Mouse (Mus musculus) gastrocnemius, postnatal 36 days (tissue): ENCODE measurements around the gene Grin3b. TPM values are rescaled to one million over a fixed set of nuclear protein-coding genes. Genes with fewer than 3 reads are reported as not detected.
"Not testable (repeated sequence)": the region's sequence is repeated elsewhere in the genome, so short reads cannot be mapped to it uniquely, and the experiment has no call there.

Experiments used
- DNase-seq, 2 experiments: peaks; one replicate each; pipeline ENCODE4 v3.0.0; 2022
- intact Hi-C: fragments of 180-260 bp; cut with DNase I; formaldehyde crosslinking; loops from one replicate; pipeline ENCODE4 v1.15.1; 2025
- total RNA-seq, 2 experiments: library from RNA; stranded (reverse); gene quantifications; 2 replicates each; pipeline ENCODE4 v1.2.3; 2021

Grin3b gene
- total RNA-seq, 2 experiments from 2014 or later = 0.07 to 0.15 TPM

DNA sequence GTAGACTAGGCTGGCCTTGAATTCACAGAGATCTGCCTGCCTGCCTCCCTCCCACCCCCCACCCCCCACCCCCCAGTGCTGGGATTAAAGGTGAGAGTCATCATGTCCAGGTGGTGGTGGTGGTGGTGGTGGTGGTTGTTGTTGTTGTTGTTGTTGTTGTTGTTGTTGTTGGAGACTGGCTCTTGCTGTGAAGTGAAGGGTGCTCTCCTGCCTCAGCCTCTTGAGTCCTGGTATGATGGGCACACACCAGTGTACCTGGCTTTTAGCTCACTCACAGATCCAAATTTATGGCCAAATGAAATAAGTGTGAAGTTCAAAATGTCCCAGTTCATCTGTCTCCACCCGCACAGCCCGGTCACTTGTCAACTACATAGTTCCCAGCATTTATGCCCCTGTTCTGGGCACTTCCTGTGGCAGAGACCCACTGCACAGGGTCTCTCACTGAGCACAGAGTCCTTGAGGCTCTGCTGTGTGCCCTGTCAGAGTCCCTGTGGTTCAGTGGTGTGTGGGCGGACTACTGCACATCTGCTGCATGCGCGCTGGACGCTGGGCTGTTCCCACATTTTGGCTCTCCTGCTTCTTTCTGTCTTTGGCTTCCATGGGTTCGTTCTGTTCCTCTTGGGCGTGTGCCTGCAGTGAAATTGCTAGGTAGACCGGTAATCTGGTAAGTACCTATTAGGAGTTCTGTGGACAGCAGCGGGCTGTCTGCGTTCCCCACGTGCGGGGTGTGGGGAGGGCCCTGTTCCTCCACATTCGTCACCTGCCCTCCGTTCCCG lies 35.5 kb upstream of the Grin3b start:
- intact Hi-C loops = no loop called here
- DNase-seq = no peak

DNA sequence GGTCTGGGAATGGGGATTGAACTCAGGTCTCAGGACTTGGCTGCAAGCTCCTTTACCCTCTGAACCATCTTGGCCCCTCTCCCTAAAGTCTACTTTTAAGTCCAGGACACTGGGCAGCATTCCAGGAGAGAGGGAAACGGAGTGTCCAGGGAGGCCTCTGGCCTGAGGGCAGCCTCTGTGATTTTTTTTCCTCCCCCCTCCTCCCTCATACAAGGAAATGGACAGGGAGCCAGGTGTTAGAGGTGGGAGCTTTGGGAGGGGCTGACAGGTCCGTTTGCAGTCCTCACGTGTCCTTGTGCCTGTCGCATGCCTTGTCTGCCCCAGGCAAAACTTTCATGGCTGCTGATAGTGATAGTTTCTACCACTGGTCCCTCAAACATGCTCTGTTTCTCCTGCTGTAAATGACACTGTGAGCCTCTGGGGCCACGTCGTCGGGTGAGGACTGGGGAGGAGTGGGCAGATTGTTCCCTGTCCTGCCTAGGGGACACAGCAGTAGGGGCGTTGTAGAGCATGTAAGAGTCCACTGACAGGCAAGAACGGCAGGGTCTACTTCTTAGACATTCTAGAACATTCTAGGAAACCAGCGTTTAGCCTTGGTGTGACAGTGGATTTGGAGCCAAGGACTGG lies 34.1 kb upstream of the Grin3b start:
- intact Hi-C loops = no loop called here
- DNase-seq = no peak

DNA sequence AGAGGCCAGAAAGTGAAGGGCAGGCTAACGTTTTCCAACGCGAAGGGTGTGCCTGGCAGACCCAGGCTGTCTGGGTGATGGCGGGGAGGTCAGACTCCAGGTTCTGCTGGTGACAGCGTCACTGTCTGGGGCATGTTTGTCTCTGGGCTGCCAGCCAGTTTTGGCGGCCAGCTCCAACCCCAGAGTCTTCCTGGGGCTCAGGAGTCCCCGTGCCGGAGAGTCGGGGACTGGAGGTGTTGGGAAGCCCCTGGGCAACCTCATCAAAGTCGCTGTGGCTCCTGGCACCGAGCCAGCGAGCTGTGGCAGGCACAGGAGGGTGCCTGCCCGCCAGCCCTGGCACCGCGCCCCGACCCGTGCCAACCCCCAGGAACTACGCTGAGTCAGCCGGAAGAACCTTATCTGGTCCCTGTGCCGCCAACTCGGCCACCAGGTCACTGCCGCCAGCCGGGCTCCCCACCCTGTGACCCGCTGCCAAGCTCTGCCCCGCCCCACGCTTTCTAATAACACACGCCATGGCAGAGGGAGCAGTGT lies 33.5 kb upstream of the Grin3b start:
- intact Hi-C loops = no loop called here
- DNase-seq = peak; percentile 54 to 56

DNA sequence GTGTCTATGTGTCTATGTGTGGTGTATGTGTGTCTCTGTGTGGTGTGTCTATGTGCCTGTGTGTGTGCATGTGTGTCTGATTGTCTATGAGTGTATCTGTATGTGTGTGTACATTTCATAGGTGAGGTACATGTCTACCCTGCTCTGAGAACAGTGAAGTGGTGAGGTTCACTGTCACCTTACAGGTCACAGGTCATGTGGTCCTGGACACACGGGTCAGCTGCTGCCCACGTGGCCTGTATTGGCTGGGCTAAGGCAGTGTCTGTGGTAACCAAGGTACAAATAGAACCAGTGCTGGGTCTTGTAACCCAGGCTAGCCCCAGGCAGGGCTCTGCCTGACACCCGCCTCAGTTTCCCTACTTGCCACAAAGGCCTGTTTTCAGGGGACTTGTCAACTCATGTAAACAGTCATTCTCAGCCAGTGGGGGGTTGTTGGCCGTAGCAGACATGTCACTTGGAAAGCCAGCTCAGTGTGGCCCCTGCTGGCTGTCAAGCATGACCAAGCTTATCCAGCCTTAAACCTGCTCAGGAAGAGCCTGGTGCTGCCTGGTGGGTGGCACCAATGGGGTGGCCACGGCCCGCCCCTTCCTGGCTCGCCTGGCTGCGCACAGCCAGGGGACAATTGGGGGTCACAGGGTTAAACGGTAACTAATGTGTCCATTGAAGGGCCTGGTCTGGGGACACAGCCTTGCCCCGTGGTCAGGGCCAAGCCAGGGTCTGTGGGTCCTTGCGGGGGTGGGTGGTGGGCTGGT lies 32.6 kb upstream of the Grin3b start:
- intact Hi-C loops = no loop called here
- no peak for DNase-seq

DNA sequence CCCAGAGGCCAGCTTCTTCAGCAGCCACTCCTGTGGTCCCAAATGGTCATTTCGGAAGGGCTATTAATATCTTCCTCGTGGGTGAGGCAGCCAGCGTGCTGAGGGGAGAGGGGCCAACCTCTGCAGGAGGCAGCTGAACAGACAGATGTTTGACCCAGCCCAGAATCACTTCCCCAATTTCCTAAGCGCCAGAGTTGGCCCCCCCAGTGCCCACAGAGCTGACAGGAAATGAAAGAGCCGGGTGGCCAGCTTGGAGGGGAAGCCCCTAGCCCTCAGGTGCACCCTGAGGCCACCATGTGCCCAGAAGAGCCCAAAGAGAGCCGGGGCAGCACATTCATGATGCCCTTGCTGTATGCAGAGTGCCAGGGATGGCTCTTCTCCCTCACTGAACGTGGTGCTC lies 29.8 kb upstream of the Grin3b start:
- no peak for DNase-seq
- intact Hi-C loops = no loop called here

DNA sequence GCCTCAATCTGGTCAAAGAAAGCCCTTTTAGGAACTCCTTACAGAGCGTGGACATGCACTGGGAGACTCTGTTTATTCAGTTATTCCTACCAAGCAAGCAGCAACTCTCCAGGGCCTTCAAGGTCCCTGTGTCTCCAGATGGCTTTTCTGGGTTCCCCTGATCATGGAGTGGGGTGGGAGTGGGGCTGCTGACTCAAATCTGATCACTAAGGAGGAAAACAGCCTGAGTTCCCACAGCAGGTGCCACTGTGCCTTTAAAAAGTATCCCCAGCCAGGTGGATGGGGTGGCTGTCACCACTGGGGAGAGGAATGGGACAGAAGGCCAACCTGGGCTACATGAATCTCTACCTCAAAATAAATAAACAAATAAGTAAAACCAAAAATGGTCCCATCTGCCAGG lies 27.5 kb upstream of the Grin3b start:
- intact Hi-C loops = no loop called here
- DNase-seq = no peak

DNA sequence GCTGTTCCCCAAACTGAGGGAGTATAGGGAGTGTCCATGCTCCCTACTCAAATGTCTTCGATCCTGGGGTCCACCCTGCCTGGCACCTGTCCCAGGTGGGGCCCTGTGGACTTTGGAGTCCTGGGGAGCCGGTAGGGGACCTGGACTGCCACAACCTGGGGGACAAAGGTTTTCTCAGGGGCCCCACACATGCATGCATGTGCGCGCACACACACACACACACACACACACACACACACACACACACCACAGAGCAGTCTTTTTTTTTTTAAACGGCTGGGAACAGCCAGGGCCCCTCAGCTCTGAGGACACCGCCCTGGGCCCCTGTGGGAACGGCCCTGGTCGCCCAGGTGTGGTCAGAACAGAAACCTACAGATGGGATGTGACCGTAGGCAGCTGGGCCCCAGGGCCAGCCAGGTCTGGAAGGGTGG lies 27.0 kb upstream of the Grin3b start:
- intact Hi-C loops = no loop called here
- DNase-seq = no peak

DNA sequence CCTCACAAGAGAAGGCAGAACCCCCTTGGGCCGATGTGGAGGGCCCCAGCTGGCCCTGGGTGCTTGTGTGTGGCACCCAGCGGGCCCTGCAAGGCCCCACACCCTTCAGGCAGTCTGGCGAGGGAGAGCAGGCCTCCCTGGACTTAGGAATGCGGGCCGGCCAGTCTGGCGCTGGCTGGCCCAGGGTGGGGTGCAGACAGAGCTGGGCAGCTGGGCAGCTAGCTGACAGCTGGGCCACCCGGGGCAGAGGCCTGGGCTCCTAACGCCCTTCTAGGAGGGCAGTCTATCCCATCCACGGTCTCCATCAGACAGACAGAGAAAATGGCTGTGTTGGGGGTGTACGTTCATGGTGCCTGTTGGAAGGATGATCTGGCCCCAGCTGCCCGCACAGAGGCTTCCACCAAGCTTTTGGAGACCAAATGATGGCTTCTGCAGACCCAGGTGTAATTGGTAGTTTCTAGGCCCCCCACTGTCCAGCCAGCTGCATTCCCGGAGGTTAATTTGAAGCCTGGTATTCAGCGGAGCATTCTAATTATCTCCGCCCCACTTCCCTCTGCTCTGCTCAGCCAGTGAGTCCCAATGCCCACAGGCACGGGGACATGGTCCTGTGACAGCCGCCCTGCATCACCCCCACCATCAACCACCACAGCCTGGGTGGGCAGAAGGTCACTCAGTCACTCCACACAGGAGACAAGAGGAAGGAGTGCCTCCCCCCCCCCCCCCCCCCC lies 24.8 kb upstream of the Grin3b start:
- intact Hi-C loops = no loop called here
- no peak for DNase-seq

DNA sequence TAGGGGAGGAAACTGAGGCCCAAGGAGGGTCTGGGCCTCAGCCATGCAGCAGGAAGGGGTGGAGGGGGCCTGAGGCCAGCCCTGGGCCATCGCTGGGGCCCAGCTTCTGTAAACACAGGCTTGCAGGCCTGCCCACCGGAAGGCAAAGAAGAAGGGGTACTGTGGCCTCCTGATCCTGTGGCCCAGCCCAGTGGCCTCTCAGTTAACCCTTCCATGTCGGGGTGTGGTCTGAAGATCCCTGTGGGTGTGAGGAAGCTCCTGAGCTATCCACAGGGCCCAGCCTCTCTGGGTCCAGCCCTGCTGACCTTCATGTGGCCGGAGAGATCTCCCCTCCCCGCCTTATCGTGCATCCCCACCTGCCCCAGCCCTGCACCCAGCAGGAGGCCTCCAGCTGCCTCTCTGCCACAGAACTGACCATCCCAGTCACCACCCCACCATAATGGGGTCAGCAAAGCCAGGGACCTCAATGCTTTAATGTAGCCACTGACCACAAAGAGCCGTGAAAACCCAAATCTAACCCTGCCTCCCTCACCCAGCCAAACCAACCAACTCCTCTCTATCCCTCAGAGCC lies 23.7 kb upstream of the Grin3b start:
- intact Hi-C loops = no loop called here
- no peak for DNase-seq

DNA sequence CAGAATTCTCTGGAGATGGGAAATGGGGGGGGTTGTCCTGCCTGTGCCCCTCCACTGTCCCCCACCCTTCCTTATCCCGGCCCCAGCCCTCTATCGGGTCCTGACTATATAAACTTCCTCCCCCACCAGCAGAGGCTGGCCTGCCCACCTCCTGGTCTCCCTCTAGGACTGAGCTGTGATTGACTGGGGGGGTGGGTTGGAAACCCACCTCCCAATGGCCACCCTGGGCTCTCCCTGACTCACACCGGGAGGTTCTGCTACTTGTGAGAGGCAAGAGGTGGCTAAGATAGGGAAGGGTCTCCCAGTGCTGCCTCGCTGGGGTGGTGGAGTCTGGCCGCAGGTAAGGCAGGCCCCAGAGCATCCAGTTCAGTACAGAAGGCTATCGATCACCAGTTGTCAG lies 23.0 kb upstream of the Grin3b start:
- intact Hi-C loops = no loop called here
- DNase-seq = no peak

DNA sequence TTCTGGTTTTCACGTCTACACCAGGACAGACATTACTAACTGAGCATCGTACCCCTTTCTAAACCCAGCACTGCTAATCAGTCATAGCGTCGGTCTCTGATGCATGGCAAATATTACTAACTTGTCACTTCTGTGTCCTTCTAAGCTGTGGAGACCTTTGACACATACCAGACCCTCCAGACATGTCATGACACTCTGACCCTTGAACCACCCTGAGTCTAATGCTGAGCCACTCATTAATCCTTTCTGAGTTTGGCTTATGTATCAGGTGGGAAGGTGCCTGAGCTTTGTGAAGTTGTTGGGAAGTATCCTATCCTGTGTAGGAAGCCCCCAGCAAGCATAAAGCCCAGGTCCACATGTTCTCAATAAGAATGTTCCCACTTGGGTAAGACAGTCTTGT lies 20.6 kb upstream of the Grin3b start:
- intact Hi-C loops = loop anchor here (5.0 kb wide), 1 partner anchor 113 kb away; no protein-coding TSS in a partner anchor
- DNase-seq = no peak

DNA sequence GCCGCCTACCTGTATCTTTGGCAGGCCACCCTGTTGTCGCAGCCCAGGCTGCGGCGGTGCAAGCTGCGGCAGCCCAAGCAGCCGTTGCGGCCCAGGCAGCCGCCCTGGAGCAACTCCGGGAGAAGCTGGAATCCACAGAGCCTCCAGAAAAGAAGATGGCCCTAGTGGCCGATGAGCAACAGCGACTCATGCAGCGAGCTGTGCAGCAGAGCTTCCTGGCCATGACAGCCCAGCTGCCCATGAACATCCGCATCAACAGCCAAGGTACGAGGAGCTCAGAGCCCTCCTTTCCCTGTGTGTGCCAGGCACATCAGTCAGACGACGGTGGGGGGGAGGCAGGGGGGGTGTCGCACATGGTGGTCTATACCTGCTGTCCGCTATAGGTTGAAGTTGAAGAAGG lies 19.9 kb upstream of the Grin3b start:
- DNase-seq = no peak
- intact Hi-C loops = loop anchor here (5.0 kb wide), 1 partner anchor 113 kb away; no protein-coding TSS in a partner anchor

DNA sequence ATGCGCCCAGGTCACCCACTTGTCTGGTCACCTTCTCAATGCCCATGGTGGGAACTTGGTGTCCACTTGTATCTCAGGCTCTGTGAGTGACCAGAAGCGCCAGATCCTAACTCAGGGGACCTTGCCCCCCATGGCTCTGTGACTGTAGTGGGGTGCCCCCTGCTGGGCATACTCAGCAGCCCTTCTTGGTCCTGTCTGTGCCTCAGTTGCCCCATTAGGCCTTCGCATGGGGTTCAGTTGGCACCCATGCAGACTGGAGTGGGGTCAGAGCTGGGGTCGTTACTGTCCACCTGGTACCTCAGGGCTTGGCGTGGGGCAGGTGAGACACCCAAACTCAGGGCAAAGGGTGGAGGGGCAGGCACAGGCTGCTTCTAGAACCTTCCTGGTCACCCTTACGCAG lies 16.6 kb upstream of the Grin3b start:
- peak in 1 of 2 experiments; percentile 17 for DNase-seq
- intact Hi-C loops = loop anchor here (2.0 to 5.0 kb wide), 2 partner anchors 27 to 117 kb away; partner anchors contain the start of gene Arid3a

DNA sequence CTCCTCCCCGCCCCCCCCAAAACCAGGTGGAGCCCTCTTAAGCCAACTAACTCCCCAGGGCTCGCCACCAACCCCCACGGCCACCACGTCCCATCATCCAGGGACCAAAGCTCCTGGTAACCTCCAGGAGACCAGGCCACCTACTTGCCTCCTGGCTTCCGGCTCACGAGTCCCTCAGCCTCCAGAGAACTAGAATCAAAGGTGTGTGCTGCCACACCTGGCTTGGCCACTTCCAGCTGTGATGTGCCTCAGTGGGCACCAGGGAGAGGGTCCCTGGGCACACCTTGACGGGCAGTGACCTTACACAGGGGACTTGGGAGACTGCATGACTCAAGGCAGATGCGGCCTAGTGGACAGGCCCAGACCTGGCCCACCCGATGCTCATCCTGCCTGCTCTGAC lies 14.8 kb upstream of the Grin3b start:
- DNase-seq = no peak
- intact Hi-C loops = loop anchor here (2.0 kb wide), 2 partner anchors 29 to 65 kb away; partner anchors contain the start of genes Arid3a and Cfd

DNA sequence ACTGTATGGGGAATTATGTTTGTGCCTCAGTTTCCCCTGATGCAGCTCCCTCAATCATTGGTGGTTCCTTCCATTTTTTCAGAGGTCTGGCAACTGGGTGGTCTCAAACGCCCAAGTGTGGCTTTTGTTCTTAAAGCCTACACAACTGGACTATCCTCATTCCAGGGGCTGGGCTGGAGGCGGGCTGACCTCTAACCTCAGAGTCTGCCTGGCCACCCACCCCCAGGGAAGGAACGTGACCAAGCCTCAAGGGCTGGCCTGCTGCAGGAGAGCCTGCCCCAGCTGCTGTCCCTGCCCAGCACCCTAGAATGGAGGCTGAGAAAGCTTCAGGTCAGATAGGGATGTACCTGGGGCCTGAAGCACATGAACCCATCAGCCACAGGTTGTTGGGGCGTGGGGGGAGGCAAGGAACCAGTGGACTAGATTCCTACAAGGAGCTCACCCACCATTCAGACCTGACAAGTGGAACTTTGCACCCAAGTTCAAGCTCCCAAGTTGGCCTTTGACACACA lies 13.8 kb upstream of the Grin3b start:
- intact Hi-C loops = loop anchor here (2.0 kb wide), 1 partner anchor 66 kb away; the partner anchor contains the start of gene Cfd

DNA sequence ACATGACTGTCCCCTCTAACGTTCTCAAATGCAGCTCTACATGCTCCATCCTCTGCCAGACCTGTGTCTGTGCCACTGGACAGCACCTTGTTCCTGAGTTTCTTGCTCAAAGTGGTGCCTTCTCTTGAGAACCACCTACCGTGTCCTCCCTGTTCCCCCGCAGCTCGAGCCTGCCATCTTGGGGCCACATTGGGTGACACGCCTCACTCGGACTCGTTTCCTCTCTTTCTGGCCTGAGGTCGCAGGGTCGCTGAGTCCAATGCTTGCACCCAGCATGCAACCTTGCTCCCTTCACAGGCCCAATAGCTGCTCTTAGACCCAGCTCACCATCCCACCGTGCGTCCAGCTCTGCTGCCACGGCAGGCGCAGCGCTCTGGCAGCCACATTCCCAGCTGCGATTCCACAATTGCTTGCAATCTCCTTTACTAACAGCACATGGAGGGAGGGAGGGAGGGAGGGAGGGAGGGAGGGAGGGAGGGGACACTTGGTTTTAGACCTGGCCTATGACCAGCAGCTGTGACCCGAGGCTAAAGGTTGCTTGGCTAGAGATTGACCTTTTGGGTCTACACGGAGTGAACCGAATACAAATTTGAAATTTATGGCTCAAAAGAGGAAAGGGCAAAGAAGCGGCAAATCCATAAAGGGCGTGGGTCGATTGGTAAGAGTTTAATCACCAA lies 12.2 kb upstream of the Grin3b start:
- intact Hi-C loops = loop anchor here (1.0 kb wide), 1 partner anchor 33 kb away; no protein-coding TSS in a partner anchor
- peak; percentile 70 to 77 for DNase-seq

More for the DNA sequence above, 13.8 kb upstream of the Grin3b start:
- DNase-seq = no peak

DNA sequence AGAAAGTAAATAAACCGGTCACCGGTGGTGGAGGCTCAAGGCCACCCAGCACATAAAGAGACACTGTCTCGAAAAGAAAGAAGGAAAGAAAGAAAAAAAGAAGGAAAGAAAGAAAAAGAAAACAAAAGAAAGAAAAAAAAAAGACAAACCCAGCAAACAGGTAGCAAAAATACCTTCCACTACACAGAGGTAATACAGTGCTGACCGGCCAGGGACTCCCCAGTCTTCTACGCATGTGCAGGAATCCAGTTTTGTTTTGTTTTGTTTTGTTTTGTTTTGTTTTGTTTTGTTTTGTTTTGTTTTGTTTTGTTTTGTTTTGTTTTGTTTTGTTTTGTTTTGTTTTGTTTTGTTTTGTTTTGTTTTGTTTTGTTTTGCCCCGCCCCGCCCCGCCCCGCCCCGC lies 11.1 kb upstream of the Grin3b start:
- intact Hi-C loops, DNase-seq: not testable (repeated sequence)

DNA sequence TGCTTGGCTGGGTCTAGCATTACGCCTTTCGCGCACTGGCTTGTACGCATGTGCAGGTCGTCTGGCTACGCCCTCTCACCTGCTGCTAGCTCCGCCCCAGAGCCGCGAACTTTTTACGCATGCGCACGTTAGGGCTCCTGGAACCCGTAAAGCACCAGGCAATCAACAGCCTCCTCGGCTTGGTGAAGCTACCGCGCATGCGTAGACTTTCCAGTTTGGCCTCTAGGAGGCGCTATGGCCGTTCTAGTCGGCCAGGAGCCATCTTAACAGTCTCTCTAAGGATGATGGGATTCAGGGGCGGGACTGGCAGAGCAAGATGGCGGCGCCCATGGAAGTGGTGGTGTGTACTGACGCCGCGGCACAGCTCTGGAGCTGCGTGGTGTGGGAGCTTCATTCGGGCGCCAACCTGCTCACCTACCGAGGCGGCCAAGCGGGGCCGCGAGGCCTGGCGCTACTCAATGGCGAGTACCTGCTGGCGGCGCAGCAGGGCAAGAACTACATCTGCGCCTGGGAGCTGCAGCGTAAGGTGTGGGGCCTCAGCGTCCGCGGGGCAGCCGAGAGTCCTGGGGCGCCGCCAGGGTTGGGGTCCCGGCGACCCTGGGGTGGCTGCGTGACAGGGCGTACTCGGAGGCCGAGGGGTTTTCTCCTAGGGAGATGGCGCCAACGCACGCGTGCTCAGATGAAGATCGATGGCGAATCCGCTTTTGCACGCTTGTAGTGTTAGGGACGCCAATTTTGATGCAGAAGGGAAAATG lies 10.5 kb upstream of the Grin3b start, which contains the start of gene Wdr18:
Gene Wdr18, plus strand, starts transcription at position 306 of the 755 bp plus-strand sequence.
- intact Hi-C loops = no loop called here
- DNase-seq = peak; percentile 98 to 99
